Mouse (Mus musculus) kidney, adult 8-10 months (tissue): Measurements from ENCODE around the gene Hap1.

Source experiments
- DNase-seq, 2 experiments: peaks; one replicate each; pipeline ENCODE4 v3.0.0; 2022

The Hap1 gene

DNA sequence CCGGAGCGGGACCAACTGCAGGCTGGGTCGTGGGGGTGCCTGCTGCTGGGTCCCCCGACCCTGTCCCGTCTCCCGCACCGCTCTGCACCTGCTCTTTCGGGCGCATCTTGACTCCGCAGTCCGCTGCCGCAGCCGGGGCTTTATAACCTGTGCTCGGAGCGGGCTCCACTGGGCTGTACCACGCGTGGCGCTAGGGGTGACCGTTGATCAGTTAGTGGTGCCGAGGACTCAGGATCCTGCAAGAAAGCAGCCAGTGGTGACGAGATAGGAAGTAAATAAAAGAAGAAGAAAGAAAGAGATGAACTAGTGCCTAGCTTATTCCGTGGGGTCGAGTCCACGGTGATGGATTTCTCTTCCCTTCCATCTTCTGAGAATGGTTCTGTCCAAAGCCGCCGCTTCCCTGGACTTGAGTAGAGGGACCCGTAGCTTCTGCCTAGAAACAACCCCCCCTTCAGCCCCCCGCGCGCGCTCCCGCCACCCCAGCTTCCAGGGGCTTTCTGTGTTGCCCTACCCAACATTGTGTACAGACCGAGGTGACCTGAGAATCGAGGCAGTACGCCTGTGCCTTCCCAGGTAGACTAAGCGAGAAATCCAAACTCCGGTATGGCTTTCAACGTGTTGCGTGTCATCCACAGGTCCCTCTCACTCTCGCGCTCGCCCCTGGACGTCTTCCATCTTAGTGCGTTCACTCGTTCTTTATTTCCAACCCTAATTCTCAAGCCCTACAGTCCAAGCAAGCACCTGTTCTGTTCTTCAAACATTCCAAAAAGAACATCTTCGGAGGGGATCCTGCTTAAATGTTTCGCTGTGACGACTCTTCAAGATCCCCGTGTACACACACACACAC is at the start of gene Hap1:
Hap1 (minus strand) TSS at position 157 of the 847 bp plus-strand sequence.
- DNase-seq: peak; percentile 52 to 72

DNA sequence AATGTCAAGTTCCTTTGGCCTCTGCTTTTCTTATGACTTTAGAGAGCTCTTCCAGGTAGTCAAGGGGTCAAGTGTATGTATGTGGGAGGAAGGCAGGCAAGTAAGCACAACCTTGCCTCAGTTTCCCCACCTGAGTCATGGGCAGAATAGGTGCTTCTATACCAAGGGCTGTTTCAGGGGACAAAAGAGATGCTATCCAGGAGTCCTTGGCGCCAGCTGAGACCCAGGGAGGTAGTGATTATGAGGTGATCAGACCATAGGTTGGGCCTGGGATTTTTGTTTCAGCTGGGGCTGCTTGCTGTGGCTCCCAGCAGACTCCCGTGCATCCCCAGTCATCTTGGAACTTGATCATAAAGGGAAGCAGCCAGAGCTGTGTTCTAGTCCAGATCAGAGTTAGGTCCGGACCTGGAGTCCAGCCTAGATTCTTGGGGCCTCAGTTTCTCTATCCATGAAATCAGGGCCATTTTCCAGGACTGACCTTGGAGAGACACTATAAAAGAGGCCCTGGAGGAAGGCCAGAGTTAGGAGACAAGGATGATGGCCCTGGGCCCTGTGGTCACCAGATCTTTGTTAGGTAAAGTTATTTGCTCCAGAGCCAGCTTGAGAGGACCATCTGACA is 48.6 kb upstream of the Hap1 start:
- no peak for DNase-seq

DNA sequence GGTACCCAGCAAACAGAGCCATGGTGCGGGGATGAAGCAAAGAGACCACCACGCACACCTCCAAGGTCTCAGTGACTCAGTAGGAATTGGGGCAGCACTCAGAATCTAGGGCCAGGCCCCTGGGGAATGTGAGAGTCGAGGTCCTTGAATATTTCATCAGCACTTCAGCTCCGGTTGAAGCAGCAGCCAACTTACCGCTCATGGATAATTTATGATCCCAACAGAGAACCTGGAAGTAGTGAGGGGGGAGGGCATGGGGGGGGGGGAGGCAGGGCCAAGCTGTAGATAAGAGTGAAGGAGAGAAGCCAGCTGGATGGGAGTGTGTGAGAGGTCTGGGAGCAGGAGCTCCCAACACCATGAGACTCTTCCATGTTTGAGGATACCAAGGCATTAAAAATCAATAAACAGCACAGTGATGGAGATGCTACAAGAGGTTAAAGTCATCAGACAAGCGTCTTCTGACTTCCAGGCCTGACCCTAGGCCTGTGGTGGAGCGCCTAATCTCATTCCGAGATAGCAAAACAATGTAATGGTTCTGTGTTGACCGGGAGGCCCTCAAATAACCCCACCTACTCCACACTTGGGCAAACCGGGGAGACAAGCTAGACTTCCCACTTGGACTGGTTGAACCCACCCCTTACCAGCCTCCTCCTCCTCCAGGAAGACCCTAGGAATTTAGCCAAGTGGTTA is 47.7 kb upstream of the Hap1 start:
- DNase-seq: no peak

DNA sequence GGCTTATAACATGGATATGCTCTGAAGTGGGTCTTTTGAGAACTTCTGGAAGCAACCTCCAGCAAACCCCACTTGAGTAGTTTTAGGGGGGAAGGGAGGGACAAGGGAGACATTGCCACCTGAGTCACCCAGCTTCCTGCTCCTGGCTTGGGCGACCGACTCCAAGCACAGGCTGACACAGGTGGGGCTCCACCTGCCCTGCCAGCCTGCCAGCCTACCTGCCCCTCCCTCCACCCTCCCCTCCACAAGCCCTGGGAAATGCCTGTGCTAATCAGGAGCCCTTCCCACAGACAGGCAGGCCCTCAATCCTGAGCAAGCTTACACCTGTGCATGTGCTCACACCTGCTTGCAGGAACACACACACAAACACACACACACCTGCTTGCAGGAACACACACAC is 46.8 kb upstream of the Hap1 start:
- DNase-seq: no peak

DNA sequence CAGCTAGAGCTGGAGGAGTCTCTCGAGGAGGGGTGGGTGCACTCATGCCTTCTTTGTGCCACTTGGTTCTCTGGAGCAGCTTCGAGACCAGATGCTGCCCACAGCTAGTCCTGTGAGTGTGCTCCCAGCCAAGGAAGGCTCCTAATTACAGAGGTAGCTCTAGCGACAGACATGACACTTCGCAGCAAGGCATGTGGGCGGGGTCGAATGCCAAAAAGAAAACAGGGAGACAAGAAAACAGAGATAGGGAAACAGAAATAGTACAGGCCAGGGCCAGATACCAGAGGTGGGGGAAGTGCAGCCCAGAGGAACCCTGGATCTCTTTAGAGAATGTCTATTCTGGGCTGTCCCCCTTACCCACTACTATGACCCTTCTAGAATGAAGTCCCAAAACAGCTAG is 46.3 kb upstream of the Hap1 start:
- no peak for DNase-seq

DNA sequence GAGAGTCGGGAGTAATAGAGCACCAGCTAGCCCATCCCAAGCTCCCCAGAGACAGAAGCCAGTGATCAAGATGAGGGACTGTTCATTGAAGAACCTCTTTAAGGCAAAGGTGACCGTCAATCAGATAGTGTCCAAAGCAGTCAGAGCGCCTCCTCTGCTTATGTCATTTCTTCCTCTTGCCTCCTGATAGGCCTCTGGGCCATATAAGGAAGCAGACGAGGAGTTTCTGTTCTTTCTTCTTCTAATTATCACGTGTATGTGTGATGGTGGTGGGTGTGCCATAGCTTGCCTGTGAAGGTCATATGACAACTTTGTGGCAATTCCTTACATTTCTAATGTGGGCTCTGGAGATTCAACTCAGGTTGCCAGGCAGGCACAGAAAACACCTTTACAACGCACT is 44.9 kb upstream of the Hap1 start:
- DNase-seq: no peak

DNA sequence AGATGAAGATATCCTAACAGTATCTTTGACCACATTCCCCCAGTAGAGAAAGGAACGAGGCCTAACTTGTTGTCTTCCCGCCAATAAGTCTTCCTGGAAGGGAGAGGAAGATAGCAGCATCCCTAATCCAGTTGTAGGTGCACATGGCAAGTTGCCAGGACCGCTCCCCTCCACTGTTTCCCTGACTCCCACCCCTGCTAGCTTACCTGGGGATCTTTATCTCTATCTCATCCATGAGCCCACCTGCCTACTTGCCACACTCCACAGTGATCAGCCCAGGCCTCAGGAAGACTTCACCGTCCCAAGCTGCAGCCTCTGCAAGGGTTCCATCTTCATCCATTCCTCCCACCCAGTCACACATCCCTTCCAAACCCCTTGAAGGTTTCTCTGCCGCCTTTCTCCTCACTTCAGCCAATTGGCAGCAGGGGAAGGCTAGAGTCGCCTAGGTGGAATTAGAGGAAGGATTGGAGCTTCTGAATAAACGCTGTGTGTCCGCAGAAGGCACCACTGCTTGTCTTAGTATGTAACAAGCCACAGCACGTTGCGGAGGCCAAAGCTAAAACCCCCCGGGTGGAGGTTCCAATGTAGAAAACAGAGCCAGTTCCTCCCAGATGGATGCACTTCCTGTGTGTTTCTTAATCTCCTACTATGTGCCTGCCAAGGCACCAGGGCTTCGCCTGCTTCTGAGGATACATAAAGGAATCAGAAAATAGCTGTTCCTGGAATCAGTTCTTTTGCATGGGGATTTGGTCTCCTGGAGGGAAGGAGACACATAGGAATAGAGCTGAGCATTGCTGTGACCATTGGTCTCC is 44.0 kb upstream of the Hap1 start:
- DNase-seq: no peak

DNA sequence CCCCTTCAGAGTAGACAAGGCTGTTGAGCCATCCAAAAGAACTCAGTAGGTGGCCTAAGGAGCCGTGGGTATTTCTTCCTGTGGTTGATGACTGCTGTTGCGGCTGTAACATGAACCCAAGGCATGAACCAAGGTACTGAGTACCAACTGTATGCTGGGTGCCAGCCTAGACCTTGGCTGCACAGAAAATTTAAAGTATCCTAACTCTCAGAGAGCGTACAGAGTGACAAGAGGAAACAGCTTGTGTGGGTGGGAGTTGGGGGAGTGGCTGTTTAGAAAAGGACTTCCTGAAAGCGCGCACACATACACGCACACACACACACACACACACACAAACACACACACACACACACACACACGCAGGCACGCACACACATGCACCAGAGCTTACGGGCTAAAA is 43.4 kb upstream of the Hap1 start:
- DNase-seq: no peak

DNA sequence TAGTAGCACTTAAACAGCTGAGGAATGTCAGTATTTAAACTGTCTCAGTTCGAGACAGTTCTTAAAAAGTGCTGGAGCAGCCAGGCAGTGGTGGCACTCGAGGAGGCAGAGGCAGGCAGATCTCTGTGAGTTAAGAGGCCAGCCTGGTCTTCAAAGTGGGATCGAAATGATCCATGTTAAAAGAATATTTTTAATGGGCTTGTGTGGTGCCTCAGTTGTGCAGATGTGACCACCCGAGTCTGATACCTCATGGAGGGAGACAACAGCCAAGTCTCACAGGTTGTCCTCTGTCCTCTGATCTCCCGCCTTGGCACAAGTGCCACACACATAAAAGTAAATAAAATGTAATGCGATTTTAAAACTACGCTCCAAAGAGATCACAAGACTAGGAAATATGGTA is 42.6 kb upstream of the Hap1 start:
- no peak for DNase-seq

DNA sequence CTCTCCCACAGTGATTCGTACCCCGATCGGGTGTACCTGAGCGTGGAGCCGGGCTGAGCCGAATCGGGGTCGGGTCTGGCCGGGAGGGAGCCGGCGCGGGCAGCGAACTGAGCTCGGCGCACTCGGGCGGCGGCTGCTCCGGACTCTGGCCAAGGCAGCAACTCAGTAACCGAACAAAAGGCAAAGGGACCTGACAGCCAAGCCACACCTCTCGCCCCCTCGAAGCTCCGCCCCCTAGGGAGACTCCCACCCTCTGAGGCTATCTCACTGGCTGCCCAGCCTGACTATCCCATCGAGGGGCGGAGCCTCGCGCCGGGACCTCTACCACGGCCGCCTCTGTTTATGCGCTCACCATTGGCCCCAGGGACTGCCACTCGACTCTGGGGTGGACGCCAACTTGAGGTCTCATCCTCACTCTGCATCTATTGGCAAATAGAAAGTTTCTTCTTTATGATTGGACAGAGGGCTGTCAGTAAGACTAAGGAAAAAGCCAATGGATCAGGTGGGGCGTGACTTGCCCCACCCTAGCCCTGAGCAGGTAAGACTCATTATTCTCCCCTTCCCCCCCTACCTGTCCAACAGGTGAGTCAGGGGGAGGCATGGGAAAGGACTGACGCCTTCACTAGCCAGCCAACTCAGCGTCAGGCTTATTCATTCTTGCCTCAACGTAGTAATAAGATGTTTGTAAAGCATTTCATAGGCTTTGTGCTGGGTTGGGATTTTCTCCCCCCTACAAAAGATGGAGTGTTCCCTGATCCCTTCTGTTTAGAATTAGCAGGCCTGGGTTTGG is 41.9 kb upstream of the Hap1 start, which contains the start of gene Jup:
Jup (minus strand) TSS at position 164 of the 790 bp plus-strand sequence.
- peak; percentile 100 for DNase-seq

DNA sequence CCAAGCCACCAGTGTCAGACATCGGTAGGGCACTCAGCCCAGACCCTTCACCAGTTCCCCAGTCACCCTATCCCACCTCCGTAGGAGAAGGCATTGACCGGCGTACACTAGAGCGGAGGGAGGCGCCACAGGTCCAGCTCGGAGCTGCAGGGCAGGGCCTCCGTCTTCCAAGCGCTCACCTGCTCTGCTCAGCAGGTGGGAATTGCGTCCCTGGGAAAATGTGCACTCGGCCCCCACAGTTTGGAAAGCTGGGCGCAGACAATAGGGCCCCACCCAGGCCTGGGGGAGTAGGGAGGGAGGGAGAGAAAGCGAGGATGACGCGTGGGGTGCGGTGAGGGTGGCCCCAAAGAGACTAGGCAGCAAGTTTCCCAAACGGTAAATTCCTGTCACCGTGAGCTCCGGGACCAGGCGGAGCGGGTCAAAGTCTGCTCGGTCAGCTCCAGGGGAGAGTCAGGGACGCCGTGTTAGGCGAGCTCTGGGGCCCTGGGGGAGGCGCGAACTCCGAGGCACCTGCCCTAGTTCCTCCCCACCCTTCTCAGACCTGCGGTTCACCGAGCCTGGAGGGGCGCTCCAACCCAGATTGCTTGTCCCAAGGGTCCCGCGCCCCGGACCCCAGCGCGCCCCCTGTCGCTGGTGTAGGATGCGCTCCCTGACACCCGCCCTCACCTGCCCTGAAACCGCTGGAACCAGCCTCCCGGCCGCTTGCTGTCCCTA is 41.1 kb upstream of the Hap1 start:
- DNase-seq: peak; percentile 71 to 73

DNA sequence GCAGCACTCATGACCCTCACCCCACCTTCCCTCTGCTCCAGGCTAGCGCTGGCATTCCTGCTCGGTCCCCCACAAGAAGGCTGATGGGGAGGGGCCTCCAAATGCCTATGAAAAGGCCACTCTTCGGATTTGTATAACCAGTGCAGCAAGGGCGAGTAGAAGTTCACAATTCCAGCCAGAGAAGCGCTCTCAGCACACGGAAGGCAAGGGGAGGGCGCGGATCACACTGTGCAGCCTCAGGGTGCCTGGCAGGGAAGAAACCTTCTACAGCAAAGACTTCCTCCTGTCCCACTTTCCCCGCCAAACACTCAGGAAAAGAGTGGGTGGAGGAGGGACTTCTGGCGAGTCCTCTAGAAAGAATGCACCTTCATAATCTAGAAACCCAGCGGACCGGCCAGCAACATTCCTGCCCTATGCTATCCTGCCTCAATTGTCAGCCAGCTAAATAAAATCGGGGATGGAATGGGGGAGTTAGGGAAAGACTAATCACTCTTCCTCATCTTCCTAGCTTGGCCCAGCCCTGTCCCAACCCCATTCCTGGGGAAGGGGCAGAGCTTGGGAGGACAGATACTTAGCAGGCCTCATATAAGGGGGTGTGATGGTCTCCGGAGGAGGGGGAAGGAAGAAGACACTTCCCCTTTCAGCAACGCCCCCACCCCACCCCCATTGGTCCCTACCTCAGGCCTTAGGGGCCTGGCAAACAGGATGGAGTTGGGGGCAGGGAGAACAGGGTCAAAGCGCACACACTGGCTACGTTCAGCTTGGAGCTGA is 40.1 kb upstream of the Hap1 start:
- DNase-seq: peak; percentile 51 to 69

DNA sequence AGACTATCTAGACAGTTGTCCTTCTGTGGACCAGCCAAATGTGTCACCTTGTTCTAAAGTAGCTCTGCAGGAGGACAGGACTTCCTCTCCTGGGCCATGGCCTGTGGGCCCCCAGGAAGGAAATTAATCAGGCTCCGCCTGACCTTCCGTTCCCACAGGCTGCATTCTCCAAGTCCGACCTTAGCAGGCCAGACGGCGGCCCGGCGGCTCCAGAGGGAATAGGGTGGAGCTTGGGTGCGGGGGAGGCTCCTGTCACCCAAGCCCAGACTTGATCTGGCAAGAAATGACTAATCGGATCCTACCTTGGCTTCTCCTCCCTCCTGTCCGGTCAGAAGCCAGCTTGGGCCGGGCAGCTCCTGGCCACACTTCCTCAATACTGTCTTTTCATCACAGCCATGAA is 39.3 kb upstream of the Hap1 start:
- DNase-seq: peak; percentile 91 to 95

DNA sequence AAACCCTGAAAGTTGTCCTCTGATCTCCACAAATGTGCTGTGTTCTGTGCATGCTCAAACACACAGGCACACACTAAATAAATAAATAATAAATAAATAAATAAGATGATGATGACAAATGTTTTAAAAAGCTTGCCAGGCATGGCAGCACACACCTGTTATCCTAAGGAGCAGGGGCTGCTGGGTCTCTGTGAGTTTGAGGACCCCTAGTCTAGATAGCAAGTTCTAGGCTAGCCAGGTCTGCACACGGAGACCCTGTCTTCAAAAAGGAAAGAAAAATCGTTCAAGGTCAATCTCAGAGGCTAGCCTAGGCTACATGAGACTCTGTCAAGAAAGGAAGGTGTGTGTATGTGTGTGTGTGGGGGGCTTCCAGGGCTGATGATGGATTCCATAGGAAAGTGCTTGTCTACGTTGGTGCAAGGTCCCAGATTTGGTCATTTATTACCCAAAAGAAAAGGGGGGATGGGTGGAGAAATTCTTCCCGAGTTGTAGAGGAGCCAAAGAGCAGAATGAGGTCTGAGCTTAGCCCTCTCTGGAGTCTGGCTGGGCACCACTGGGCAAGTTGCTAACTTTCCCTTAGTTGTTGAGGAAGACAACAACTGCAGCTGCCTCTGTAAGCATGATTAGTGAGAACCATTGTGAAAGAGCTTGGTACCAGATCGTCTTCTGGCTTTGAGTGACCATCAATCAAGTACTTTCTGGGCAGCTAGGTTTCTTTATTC is 38.6 kb upstream of the Hap1 start:
- DNase-seq: peak; percentile 45 to 65

DNA sequence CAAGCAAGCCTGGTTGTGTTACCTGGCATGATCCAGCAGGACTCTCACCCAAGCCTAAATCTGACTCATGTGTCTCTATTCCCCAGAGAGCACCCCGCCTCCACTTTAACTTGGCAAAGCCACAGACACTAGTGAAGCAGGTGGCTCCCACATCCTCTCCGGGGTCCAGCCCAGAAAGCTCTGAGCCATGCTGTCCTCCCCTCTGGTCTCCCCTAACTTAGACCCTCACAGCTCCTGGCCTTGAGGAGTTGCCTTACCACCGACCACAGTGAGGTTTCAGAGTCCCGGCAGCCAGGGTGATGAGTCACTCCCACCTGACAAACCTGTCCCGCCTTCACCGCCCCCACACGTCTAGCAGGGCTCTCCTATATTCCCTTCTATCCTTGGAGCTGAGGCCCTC is 37.8 kb upstream of the Hap1 start:
- no peak for DNase-seq

DNA sequence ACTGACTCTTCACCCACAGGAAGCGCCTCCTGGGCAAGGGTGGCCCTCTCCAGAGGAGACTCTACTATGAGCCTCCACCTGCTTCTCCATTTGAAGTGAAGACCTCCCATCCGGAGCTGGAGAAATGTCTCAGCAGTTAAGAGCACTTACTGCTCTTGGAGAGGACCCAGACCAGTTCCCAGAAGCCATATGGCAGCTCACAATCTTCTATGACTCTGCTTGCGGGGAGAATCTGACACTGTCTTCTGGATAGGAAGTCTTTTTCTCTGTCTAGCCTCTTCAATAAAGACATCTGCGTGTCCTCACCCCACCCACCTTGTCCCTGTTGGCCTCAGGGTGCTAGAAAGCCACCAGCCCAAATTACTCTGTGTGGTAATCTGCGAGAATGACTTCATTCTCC is 37.0 kb upstream of the Hap1 start:
- DNase-seq: no peak

DNA sequence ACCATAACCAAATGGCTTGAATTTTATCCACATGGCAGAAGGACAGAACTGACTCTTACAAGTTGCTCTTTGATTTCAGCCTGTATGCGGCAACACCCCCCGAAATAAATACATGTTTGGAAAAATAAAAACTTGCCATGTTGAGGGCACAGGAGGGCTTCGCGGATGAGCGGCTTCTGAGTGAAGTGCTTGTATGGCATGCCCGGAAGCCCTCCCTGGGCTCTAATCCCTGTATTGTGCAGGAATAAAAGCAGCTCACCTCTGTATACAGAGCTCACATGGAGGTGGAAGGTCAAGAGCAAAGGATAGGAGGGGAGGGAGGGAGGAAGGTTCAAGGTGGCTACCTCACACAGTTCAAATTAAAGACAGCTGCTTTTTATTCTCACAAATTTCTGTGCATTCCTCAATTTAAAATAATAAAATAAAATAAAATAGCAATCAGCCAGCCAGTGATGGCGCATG is 36.0 kb upstream of the Hap1 start:
- DNase-seq: no peak

DNA sequence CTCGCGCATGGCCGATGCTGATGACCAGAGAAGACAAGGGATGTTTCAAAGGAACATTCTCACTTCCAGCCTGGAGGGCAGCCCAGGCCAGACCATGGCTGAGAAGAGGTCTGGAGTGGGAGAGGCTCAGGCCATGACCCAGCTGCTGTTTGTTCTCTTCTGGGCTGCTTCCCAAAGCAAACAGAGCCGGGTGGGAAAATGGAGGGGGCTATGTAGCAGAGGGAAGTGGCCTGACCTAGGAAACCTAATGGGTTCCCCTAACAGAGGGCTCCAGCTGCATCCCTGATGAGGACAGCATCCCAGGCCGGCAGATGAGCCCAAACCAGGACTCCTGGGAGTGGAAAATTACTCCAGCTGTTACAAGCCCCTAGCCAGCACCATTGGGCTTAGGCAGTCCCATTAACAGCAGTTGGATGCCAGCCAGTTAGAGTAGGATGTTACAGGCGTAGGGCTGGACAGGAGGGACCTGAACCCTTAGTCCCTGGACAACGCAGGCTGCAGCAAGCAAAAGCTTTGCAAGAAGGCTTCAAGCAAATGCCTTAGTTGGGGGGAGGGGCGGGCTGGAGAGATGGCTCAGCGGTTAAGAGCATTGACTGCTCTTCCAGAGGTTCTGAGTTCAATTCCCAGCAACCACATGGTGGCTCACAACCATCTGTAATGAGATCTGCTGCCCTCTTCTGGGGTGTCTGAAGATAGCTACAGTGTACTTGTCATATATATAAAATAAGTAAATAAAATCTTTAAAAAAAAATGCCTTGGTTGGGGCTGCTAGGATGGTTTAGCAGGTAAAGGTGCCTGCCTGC is 35.4 kb upstream of the Hap1 start:
- peak; percentile 75 to 88 for DNase-seq

DNA sequence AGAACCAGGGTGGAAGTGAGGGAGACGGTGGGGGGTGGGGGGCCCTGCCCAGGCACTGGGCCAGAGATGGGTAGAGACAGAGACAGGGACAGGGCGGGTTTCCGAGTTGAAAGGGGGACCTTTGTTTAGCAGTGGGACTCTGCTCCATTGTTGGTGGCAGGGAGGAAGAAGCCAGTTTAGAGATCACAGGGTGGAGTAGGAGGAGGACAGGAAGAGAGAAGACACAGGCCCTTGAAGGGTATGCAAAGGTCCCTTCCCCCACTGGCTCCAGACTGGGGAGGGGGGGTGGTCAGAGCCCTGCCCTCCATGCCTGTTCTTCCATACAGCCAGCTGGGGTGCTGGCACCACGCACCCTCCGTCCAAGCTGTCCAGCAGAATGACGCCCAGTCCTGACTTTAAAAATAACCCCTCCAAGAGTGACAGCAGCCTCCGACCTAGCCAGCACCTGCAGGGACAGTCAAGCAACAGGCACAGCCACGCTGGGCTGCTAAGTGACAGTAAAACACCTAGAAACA is 34.1 kb upstream of the Hap1 start:
- DNase-seq: peak; percentile 51 to 77
